Mouse (Mus musculus) right cerebral cortex, postnatal 36 days (tissue): ENCODE measurements around the gene 2410004B18Rik.
A peak's percentile ranks its signal among the peaks of the same experiment; 100 is the strongest.

ENCODE experiments used
- DNase-seq, 2 experiments: peaks; one replicate each; pipeline ENCODE4 v3.0.0; 2022; ENCODE audit warnings: low spot score in 2 of 2, mixed read lengths in 1 of 2

Gene 2410004B18Rik

DNA sequence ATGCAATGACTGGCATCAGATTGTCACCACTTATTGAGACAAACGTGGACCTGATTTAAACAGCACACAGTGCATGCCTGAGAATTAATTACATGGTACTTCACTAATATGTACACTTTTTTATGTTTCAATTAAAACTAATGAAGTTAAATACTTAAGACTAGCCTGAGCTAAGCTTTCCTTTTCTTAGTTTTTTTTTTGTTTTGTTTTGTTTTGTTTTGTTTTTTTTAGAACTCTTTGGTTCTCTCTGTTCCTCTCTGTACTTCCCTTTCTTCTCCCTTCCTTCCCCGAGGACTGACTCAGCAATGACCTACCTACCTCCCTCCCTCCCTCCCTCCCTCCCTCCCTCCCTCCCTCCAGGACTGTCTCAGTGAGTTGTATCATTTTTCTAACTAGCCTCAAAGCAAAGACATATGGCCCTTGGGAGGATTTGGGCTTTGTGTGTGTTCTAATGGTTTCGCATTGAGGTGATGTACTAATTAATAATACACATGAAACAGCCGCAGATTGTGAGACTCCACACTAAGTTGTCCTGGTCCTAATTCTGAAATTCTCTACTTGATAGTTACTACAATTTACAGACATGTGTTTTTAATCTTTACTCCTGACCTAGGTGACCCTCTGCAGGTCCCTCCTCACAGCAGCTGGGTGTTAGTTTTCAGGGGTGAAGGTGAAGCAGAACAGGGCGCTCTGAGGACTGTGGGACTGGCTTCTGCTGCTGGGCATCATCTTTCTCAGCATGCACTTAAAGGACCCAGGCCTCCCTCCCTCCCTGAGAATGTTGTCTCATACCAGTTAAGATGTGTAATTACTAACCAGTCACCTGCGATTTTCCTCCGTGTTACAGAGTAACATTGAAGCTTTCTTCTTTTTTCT is 8.1 kb upstream of the 2410004B18Rik start:
- DNase-seq = no peak

- DNase-seq = no peak
Observed at GRCm38 (mm10) chr3:145933845-145934244, 4.0 kb upstream of the 2410004B18Rik start.

DNA sequence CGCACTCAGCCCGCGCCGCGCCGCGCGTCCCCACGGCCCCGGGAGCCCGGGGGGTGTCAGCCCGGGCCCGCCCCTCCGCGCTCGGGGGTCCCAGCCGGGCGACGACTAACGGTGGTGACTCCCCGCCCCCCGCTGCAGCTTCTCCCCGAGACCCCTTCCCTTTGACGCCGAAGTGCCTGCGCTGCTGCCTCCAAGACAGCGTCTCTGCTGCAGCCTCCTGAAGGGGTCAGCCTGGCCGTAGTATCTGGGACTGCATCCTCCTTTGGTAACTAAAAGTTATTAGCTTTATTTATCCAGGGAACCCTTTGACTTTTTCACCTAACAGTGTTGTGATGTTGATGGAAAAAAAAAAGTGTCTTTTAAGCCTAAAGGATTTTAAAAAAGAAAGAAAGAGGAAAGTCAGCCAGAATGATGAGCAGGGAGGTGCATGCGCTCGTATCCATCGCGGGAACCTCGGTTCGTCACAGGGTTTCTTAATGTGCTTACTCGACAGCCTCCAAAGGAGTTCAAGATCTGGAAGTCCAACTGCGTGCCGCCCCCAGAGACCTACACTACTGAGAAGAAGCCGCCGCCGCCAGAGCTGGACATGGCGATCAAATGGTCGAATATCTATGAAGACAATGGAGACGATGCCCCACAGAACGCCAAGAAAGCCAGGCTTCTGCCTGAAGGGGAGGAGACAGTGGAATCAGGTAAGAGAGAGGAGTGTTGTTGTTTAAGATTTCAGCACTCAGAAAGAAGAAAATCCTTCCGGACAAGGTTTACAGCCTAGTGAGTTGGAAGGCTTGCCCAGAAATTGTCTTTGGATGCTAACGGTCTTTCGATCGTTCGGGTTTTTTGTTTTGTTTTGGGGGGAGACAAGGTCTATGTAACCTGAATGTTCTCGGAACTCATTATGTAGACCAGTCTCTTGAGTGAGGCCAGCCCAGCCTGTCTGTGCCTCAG is 863 bp downstream of the 2410004B18Rik start:
- no peak for DNase-seq

DNA sequence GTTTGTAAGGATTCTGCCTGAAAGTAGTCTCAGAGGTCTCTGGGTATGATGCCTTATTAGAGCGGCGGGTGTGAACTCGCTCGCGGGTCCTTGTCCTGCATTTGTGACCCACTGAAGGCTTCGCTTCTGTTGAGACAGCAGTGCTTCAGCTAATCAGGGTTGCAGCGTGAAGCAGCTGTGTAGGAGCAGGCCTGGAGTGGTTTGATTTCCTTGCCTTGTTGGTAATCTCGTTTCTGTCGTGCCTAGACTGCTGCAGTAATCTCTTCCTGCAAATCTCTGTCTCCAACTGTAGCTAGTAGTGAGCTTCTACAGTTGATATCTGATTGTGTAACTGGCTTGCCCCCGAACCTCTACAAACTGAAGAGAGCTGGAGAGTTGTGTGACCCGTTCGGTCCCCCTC is 1.6 kb downstream of the 2410004B18Rik start:
- no peak for DNase-seq

DNA sequence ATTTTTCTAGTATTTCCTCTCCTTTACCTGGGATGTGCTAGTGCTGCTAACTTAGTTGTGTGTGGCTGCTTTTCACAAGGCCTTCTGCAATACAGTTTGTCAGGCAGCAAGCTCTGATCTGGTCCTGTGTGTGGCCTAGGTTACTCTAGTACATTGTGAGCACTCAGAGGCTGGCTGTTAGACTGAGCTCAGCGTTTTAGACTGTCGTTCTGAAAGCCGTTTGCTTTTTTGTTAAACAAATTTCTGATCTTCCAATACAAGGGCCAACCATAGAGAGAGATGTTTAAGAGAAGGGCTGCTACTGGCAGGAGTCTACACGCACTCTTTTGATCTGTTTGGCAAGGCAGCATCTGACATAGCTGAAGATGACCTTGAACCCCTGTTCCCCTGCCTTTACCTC is 2.2 kb downstream of the 2410004B18Rik start:
- no peak for DNase-seq

- peak in 1 of 2 experiments; percentile 27 for DNase-seq
Observed at GRCm38 (mm10) chr3:145941971-145942370, 4.2 kb downstream of the 2410004B18Rik start.

- DNase-seq = no peak
Observed at GRCm38 (mm10) chr3:145944348-145944747, 6.5 kb downstream of the 2410004B18Rik start.

- no peak for DNase-seq
Observed at GRCm38 (mm10) chr3:145945904-145946303, 8.1 kb downstream of the 2410004B18Rik start.

GRCm38 (mm10) chr3:145946654-145947053 is 8.8 kb downstream of the 2410004B18Rik start:
- no peak for DNase-seq

- no peak for DNase-seq
Observed at GRCm38 (mm10) chr3:145947539-145948204, 9.9 kb downstream of the 2410004B18Rik start.

- peak; percentile 32 to 41 for DNase-seq
Observed at GRCm38 (mm10) chr3:145950034-145950814, 12.4 kb downstream of the 2410004B18Rik start.

DNA sequence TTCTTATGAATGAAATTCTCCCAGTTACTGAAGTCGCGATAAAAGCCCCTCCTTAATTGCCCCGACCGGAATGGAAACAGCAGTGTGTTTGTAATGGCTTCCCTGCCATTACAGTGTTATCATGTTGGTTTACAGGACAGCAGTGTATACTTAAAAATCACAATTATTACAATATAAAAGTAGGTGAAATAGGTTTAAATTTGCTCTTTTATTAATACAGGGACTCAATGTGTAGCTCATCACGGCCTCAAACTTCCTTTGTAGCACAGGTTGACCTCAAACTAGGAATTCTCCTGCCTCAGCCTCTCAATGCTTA is 13.0 kb downstream of the 2410004B18Rik start:
- DNase-seq = no peak

DNA sequence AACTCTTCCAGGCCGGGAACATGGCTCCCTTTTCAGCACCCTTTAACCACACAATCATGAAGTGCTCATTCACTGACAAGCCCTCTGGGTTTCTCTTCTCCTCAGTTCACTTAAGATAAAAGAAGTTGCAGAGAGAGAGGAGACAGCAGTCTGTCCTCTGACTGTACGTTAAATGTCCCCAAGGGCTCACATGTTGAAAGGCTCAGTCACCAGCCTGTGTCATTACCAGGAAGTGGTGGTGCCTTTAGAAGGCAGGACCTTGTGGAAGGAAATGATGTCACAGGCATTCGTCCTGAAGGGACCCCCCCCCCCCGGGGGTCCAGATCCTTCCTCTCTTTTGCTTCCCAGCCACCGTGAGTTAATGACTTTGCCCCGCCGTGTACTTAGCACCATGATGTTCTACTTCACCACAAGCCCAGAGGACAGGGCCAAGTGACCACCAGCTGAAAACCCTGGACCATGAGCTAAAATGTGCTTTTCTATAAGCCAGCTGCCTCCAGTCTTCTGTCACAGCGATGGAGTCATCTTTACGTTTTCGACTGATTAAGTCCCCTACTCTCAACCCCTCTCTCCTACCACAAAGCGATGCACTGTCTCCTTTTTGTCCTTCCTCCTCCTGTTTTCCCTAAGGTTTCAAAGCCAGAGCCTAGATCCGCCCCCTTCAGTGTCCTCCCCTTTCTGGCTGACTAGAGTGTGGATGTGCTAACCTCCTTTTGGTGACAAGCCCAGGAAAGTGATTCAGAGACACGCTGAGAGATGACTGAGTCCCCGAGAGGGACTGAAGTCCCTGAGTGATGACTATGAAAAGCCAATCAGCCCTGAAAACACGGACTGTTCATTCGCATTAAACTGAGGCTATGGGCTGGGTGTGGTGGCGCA is 13.7 kb downstream of the 2410004B18Rik start:
- DNase-seq = no peak

DNA sequence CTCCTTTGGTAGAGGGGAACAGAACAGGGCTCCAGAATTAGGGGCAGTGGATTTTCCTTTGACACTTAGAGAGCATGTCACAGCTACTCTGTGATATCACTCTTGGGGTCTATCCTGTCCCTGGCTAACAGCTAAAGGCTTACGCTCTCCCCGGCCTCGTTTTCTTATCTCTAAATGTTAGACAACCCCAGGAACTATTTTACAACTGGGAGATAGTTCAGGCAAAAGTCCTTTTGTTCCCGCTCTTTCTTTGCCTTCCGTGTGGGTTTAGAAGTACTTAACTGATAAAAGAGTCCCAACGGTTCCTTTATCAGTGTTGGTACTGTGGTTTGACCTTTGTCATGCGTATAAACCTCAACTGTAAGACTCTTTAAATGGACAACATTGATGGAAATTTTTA is 15.1 kb downstream of the 2410004B18Rik start:
- no peak for DNase-seq

- no peak for DNase-seq
Observed at GRCm38 (mm10) chr3:145953411-145953810, 15.6 kb downstream of the 2410004B18Rik start.

DNA sequence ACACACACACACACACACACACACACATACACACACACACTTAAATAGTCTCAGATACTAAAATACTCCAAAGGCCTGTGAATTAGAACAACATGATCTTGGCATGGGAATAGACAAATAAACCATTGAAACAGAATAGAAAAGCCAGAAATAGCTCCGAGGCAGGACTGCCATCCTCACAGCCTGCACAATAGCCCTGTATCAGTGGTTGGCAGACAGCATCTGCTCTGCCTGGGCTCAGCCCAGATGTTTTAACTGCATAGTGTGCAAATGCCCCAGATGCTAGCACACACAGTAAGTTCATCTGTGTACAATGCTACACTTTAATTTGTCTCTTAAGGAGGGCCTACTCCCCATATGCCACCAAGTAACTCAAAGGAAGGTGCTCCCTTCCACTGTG is 22.0 kb downstream of the 2410004B18Rik start:
- DNase-seq = no peak

DNA sequence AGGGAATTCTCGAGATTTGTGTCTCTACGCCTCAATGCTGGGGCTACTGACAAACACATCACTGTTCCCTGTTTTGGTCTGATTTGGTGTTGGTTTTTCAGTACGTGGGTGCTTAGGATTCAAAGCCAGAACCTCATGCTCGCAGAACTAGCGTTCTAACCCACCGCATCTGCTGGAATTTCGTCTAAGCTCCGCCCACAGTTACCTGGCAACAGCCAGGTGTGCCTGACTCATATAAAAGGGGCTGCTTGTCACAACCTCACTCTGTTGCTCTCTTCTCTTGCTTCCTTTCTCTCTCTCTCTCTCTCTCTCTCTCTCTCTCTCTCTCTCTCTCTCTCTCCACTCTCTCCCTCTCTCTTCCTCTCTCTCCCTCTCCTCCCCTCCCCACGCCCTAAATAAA is 24.6 kb downstream of the 2410004B18Rik start:
- DNase-seq = no peak

DNA sequence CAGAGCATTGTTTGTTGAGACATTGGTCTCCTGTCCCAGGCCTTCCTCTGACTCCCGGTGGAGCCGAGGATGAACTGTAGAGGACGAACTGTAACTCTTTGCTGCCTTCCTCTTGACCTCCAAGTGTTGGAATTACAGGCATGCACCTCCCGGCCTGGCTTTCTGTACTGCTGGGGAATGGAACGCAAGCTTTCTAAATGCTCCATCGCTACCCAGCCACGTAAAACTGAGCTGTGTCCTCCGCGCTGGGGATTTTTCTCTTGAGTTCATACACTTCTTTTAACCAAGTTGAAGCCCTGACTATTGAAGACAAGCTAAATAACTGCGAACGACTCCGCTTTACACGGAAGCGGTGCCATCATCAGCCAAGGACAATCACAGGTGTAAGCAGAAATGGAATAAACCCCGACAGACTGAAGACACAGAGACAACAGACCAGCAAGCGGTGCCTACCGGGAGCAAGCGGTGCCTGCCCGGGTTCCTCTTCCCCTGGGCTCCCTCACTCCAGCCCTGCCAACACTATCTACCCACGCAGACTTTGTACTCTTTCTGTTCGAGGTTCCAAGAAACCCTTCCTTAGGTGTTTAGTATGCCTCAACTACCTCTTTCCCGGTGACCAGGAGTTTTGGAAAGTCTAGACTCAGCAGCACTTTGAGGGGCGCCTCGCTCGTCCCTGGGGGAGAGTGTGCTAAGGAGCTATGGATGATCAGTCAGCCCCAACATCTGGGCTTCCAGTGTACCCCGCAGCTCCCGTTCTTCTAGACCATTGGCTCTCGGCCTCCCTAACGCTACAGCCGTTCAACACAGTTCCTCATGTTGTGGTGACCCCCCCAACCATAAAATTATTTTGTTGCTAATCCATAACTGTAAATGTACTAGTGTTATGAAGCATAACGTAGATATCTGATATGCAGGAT is 25.5 kb downstream of the 2410004B18Rik start:
- DNase-seq = no peak

GRCm38 (mm10) chr3:145964018-145964387 is 26.2 kb downstream of the 2410004B18Rik start:
- DNase-seq = no peak
